Mouse (Mus musculus): Measurements from ENCODE around the gene Cit. TPM values are rescaled to one million over a fixed set of nuclear protein-coding genes. Genes with fewer than 3 reads are reported as not detected.

Gene Cit
- 25.3 and 28.7 TPM in 2 replicates for polyA plus RNA-seq (2021; fragmentation: Nextera tagmentation)
- long read RNA-seq, experiment 1, partial matches to known transcripts, result 16 of 62 reads
- long read RNA-seq, experiment 1, other reads (novel, unspliced or antisense), result 44 of 62 reads
- long read RNA-seq, experiment 2, transcript Cit-207 (3 exons, 756 nt), result major isoform, 12 of 32 reads
- long read RNA-seq, experiment 2, partial matches to known transcripts, result 11 of 32 reads
- long read RNA-seq, experiment 2, other reads (novel, unspliced or antisense), result 9 of 32 reads

GRCm38 (mm10) chr5:115844766-115845634, at the start of gene Cit:
Gene Cit, plus strand, starts transcription at chr5:115845278.

GRCm38 (mm10) chr5:116024327-116024739, 179.3 kb downstream of the Cit start, which contains the start of gene Prkab1:
Gene Prkab1, minus strand, starts transcription at chr5:116024508.

Other genes with a start within 250 kb of the Cit start
- gene Rab35, start 213.4 kb upstream of the Cit start, polyA plus RNA-seq (2021; fragmentation: Nextera tagmentation), result 6.4 and 8.0 TPM in 2 replicates
- 14.7 TPM in 2 replicates for gene Bicdl1, start 113.7 kb upstream of the Cit start, polyA plus RNA-seq (2021; fragmentation: Nextera tagmentation)
- gene Prkab1, start 179.2 kb downstream of the Cit start, polyA plus RNA-seq (2021; fragmentation: Nextera tagmentation), result 10.1 TPM in 2 replicates
- gene Tmem233, start 238.0 kb downstream of the Cit start, polyA plus RNA-seq (2021; fragmentation: Nextera tagmentation), result not detected in 2 replicates

Data from layer of hippocampus, adult 6 months (tissue).